Mouse (Mus musculus) layer of hippocampus, adult 8-10 months (tissue): ENCODE results near the gene Gpx1. TPM values are rescaled to one million over a fixed set of nuclear protein-coding genes. Genes with fewer than 3 reads are reported as not detected.
A peak's percentile ranks its signal among the peaks of the same experiment; 100 is the strongest.

Source experiments
- DNase-seq, 2 experiments: peaks; one replicate each; pipeline ENCODE4 v3.0.0; 2022; ENCODE audit warnings: low spot score in 2 of 2
- total RNA-seq, 4 experiments: library from RNA; stranded (reverse); gene quantifications; 2 replicates each; pipeline ENCODE4 v1.2.4; 2022

Gene Gpx1
- total RNA-seq, 4 experiments from 2014 or later, result 57.7 to 113 (median 78.2) TPM

- DNase-seq, result no peak
Observed at GRCm38 (mm10) chr9:108339886-108340257, 1.2 kb downstream of the Gpx1 start.

- DNase-seq, result no peak
Observed at GRCm38 (mm10) chr9:108340258-108341138, 1.8 kb downstream of the Gpx1 start.

DNA sequence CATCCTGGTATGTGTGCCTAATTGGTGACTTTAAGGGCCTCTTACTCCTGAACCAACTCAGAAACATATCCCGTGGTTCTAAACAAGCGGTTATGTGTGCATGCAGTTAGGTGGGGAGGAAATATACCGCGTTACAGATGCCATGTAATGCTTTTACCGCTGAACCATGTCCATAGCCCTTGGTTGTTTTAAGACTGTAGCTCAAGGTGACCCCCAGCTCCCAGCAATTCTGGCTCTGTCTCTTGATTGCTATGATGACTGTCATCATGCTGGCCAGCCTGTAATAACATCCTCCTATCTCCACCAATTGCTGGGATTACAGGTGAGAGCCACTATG, 2.4 kb downstream of the Gpx1 start:
- no peak for DNase-seq

DNA sequence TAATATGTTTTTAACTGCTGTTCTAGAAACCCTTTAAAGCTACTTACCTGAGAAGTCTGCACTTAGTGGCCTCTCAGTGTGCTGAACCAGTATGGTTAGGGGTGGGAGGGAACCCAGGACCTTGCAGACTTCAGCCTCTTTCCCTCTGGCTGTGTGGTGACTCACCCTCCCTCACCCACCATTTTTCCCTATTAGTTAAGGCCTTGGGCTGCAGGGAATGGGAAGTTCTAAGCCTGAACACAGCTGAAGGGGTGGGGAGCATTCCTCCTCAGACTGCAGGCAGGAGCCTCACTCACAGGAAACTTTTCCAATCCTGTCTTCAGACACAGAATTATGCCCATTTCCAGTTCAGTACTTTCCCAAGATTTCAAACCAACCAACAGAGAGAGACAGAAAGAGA, 3.1 kb downstream of the Gpx1 start:
- DNase-seq, result no peak

GRCm38 (mm10) chr9:108342301-108342831, 3.7 kb downstream of the Gpx1 start:
- DNase-seq, result no peak

DNA sequence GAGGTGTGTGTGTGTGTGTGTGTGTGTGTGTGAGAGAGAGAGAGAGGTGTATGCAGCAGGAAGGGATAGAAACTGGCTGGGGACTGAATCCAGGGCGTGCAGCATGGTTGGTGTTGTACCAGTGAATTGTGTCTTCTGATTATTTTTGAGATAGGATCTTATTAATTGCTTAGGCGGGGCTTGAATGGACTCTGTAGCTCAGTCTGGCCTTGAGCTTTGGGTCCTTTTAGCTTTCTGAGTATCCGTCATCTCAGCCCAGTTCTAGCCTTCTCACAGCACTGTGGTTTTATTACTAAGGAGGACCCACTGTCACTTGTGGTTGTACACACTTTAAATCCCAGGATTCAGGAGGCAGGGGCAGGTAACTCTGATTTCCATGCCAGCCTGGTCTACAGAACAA, 4.6 kb downstream of the Gpx1 start:
- DNase-seq, result no peak

GRCm38 (mm10) chr9:108343835-108344234, 5.1 kb downstream of the Gpx1 start:
- DNase-seq, result no peak

- no peak for DNase-seq
Observed at GRCm38 (mm10) chr9:108344471-108344870, 5.8 kb downstream of the Gpx1 start.

DNA sequence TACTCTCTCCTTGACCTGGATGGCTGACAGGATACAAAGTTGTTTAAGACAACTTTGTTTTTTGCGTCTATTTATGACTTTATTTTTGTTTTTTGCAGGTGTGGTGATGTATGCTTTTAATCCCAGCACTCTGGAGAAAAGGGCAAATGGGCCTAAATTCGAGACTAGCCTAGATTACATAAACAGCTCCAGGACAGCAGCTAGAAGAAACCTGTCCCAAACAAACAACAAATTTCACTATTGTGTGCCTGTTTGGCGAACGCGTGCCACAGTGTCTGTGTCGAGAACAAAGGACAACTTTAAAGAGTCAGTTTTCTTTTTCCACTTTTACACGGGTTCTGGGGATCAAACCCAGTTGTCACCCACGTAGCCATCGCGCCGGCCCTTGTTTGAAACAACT, 8.3 kb downstream of the Gpx1 start:
- DNase-seq, result no peak

GRCm38 (mm10) chr9:108347540-108348289, 9.0 kb downstream of the Gpx1 start, which contains the start of gene Usp4:
TSS of gene Usp4 (plus strand) at chr9:108347853.
- DNase-seq, result peak; percentile 65 to 81

GRCm38 (mm10) chr9:108348290-108348680, 9.6 kb downstream of the Gpx1 start:
- DNase-seq, result no peak

- DNase-seq, result no peak
Observed at GRCm38 (mm10) chr9:108349727-108350126, 11.0 kb downstream of the Gpx1 start.

DNA sequence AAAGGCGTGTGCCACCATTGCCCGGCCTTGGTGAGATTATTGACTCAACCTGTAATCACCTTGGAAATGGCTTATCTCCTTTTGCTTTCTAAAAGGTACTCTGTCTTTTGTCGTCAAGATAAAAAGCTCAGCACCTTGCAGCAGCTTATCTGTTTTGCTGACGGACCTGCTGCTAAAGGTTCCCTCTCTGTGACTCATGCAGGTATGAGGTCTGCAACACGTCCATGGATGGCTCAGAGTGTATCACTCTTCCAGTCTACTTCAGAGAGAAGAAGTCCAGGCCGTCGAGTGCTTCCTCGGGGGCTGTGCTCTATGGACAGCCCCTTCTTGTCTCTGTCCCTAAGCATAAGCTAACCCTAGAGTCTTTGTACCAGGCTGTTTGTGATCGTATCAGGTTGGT, 39.5 kb downstream of the Gpx1 start:
- no peak for DNase-seq

- no peak for DNase-seq
Observed at GRCm38 (mm10) chr9:108378736-108379135, 40.0 kb downstream of the Gpx1 start.

DNA sequence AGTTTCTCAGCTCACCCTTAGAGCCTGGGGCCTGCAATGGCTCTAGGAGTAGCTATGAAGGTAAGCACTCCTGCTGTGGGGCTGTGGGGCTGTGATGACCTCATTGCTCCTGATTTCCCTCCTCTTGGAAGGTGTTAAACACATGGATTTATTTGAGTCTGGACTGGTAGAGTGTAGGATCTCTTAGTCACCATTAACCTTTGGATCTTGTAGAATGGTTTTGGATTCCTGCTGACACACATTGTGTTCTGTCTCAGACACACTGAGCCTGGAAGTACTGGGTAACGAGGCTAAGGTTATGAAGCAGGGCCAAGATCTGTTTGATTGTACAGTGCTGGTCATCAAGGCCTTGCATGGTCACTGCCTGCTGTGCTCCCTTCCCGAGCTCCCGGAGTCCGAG, 40.6 kb downstream of the Gpx1 start:
- DNase-seq, result no peak

DNA sequence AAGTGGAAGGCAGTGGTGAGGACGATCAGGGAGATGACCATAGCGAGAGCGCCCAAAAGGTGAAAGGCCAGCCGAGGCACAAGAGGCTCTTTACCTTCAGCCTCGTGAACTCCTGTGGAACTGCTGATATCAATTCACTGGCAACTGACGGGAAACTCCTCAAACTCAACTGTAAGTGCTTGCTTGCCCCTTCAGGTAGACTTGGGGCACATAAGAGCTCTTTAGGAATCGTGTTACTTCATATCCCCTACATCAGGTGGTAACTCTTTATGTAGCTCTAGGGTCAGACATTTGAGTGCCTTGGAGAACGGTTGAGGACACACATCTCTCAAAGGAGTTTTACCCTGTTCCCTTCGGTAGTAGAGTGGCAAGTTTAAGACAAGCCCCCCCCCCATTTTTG, 42.7 kb downstream of the Gpx1 start:
- DNase-seq, result no peak

GRCm38 (mm10) chr9:108385006-108385405, 46.3 kb downstream of the Gpx1 start:
- no peak for DNase-seq

DNA sequence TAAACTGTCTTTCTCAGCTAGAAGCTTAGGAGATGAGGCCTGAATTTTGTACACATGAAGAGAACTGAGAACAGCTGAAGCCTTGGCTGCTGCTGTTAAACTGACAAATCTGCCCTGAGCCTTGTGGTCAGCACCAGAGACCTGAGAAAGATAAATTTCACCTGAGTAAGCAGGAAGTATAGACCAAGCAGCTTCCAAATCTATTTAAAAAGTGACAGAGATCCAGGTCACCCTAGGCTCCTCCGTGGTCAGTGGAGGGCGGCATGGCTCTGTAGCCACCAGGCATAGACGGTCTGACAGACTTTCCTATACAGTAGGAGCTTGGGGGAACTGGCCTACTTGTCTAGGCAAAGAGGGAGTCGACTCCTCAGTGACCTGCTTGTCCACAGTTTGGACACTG, 48.1 kb downstream of the Gpx1 start:
- DNase-seq, result no peak

- no peak for DNase-seq
Observed at GRCm38 (mm10) chr9:108388601-108389000, 49.9 kb downstream of the Gpx1 start.

DNA sequence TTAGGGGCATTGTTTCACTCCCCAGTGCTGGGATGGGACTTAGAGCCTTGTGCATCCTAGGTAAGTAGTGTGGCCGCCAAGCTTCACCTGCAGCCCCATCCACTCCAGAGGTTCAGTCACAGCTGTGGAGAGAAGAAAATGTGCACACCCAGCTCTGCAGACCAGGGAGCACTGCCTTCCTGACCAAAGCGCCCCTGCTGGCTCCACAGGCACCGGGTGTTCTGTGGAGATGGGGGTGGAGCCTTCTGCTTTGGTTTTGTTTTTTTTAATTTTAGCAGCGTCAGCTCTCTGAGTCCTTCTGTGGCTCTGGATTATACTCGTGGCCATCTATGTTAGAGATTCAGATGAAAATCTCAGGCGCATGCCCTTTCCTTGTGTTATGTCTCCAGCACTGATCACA, 50.5 kb downstream of the Gpx1 start:
- no peak for DNase-seq
